Mouse (Mus musculus): ENCODE results near the gene 4930590J08Rik. TPM values are rescaled to one million over a fixed set of nuclear protein-coding genes. Genes with fewer than 3 reads are reported as not detected.
A peak's percentile ranks its signal among the peaks of the same experiment; 100 is the strongest.
"Not testable (repeated sequence)": the region's sequence is repeated elsewhere in the genome, so short reads cannot be mapped to it uniquely, and the experiment has no call there.

4930590J08Rik gene
- polyA plus RNA-seq (2014; fragmentation: Nextera tagmentation; extraction: Ambion mirVana), result 0.13 and 0.35 TPM in 2 replicates

DNA sequence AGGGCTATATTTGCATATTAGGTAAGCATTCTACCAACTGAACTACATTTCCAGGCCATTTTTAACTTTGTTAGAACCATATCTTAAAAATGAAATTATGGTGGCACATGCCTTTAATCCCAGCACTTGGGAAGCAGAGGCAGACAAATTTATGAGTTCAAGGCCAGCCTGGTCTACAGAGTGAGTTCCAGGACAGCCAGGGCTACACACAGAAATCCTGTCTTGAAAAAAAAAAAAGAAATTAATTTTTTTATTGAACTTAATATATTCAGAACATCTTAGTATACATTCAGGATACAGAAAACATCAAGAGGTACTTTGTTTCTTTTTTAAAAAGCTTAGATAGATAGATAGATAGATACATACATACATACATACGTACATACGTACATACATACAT lies at the start of gene 4930590J08Rik:
4930590J08Rik (plus strand) TSS at position 301 of the 400 bp plus-strand sequence.
- H3K27me3 ChIP-seq (ENCODE audit: control insufficient read depth, insufficient read depth, low read length); H3K36me3 ChIP-seq (replicated peaks; ENCODE audit: control insufficient read depth, insufficient read depth, low read depth, low read length); H3K27ac ChIP-seq (replicated peaks; ENCODE audit: low read depth, low read length); H3K4me2 ChIP-seq (ENCODE audit: low read depth, low read length); H3K9ac ChIP-seq (replicated peaks; ENCODE audit: low read length); H3K4me1 ChIP-seq (ENCODE audit: control insufficient read depth, insufficient read depth, low read length); H3K9me3 ChIP-seq (replicated peaks; ENCODE audit: control insufficient read depth, low read length); H3K4me3 ChIP-seq (ENCODE audit: low read depth, low read length); DNase-seq (ENCODE audit: low spot score); ATAC-seq (replicated peaks; ENCODE audit: insufficient number of reproducible peaks, low FRiP score, low TSS enrichment, low read depth): not testable (repeated sequence)
- WGBS, result 96% methylated on average over 2 of the region's 2 CpGs

DNA sequence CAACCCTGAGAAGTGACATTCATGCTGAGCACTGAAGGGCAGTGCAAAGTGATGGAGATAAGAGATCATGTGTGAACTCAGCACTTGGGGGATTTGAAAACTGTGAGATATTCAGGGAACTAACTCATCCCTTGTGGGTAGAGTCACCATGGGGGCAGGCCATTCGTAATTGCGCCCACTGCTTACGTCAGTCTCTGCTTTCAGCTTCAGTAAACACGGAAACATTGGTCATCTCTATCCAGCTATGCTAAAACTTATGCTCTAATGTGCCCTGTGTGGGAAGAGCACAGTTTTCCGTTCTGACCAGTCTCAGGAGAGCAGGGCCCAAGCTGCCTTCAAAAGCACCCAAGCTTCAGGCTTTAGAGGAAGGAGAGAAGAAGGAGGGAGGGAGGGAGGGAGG lies 44.3 kb upstream of the 4930590J08Rik start:
- WGBS, result 70% methylated on average over 5 of the region's 5 CpGs
- no peak overlapping the region for H3K9ac ChIP-seq (replicated peaks; ENCODE audit: low read length)
- DNase-seq (ENCODE audit: low spot score) (no peak), ATAC-seq (replicated peaks; ENCODE audit: insufficient number of reproducible peaks, low FRiP score, low TSS enrichment, low read depth) (no peak)
- no peak overlapping the region for H3K27ac ChIP-seq (replicated peaks; ENCODE audit: low read depth, low read length)
- H3K4me3 ChIP-seq (ENCODE audit: low read depth, low read length), result no peak overlapping the region
- H3K4me2 ChIP-seq (ENCODE audit: low read depth, low read length), result no peak overlapping the region
- H3K9me3 ChIP-seq (replicated peaks; ENCODE audit: control insufficient read depth, low read length), result no peaks in the 10 kb centered on the region
- H3K4me1 ChIP-seq (ENCODE audit: control insufficient read depth, insufficient read depth, low read length), result no peaks in the 10 kb centered on the region
- H3K36me3 ChIP-seq (replicated peaks; ENCODE audit: control insufficient read depth, insufficient read depth, low read depth, low read length), result no peaks in the 10 kb centered on the region
- H3K27me3 ChIP-seq (ENCODE audit: control insufficient read depth, insufficient read depth, low read length), result no peaks in the 10 kb centered on the region

DNA sequence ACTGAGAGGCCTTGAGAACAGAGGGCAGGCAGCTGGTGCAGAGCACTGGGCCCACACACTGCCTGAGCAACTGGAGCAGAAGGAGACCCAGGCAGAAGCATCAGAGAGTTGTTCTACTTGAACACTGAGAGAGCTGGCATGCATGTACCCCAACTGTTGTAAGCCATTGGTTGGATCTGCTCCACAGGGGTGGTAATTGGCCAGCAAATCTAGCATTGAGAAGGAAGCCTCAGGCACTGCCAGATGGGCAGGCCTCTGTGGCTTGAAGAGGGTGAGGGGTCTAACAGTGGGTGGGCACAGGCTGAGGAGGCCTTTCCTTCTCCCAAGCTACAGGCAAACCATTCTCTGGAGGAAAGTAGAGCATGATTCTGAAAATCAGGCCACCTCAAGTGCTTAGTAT lies 39.8 kb upstream of the 4930590J08Rik start:
- Histone ChIP-seq H3K4me1 (ENCODE audit: control insufficient read depth, insufficient read depth, low read length) (no peaks in the 10 kb centered on the region), H3K4me3 (ENCODE audit: low read depth, low read length) (no peak overlapping the region), H3K27ac (replicated peaks; ENCODE audit: low read depth, low read length) (no peak overlapping the region), H3K27me3 (ENCODE audit: control insufficient read depth, insufficient read depth, low read length) (no peaks in the 10 kb centered on the region), H3K9me3 (replicated peaks; ENCODE audit: control insufficient read depth, low read length) (no peaks in the 10 kb centered on the region), H3K4me2 (ENCODE audit: low read depth, low read length) (no peak overlapping the region), H3K36me3 (replicated peaks; ENCODE audit: control insufficient read depth, insufficient read depth, low read depth, low read length) (no peaks in the 10 kb centered on the region), H3K9ac (replicated peaks; ENCODE audit: low read length) (no peak overlapping the region)
- no peak for DNase-seq (ENCODE audit: low spot score)
- ATAC-seq (replicated peaks; ENCODE audit: insufficient number of reproducible peaks, low FRiP score, low TSS enrichment, low read depth), result no peak

DNA sequence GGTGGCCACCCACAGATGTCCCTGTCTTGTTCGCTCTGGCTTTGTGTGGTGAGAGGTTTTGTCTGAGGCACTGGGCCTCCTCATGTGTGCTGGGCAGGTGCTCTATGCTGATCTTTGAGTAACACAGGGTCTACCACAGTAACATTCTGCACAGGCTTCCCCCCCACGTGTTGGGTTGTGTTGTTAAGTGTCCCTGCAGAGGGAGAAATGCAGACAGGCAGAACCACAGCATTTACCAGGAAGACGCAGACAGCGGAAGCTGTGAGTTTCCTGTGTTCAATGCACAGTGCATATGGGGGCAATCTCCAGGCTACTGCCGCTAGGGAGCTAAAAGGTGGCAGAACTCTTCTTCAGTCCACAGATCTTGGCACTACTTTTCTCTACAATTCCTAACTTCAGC lies 38.0 kb upstream of the 4930590J08Rik start:
- Histone ChIP-seq H3K27ac (replicated peaks; ENCODE audit: low read depth, low read length) (no peak overlapping the region), H3K4me1 (ENCODE audit: control insufficient read depth, insufficient read depth, low read length) (no peaks in the 10 kb centered on the region), H3K36me3 (replicated peaks; ENCODE audit: control insufficient read depth, insufficient read depth, low read depth, low read length) (no peaks in the 10 kb centered on the region), H3K4me2 (ENCODE audit: low read depth, low read length) (no peak overlapping the region), H3K9me3 (replicated peaks; ENCODE audit: control insufficient read depth, low read length) (no peaks in the 10 kb centered on the region), H3K9ac (replicated peaks; ENCODE audit: low read length) (no peak overlapping the region), H3K27me3 (ENCODE audit: control insufficient read depth, insufficient read depth, low read length) (no peaks in the 10 kb centered on the region), H3K4me3 (ENCODE audit: low read depth, low read length) (no peak overlapping the region)
- DNase-seq (ENCODE audit: low spot score) (no peak), ATAC-seq (replicated peaks; ENCODE audit: insufficient number of reproducible peaks, low FRiP score, low TSS enrichment, low read depth) (no peak)
- WGBS, result 73% methylated on average over 5 of the region's 5 CpGs

DNA sequence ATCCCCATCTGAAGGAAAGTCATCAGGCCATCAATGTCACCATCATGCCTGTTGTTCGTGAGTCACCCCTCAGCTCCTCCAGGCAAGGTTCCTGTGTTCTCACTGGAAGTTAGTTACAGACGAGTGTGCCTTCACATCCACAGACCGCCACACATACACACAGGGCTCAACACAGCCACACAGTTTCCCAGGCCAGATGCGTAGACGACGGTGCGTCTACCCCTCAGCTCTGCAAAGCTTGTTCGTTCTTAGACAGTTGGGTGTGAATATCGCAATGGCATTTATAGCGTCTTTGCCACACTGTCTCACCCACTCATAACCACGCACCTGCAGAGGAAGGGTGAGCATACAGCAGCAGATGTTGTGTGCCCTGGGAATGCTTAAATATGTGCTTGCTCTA lies 37.0 kb upstream of the 4930590J08Rik start:
- Histone ChIP-seq H3K27ac (replicated peaks; ENCODE audit: low read depth, low read length) (no peak overlapping the region), H3K4me3 (ENCODE audit: low read depth, low read length) (no peak overlapping the region), H3K9me3 (replicated peaks; ENCODE audit: control insufficient read depth, low read length) (no peaks in the 10 kb centered on the region), H3K4me2 (ENCODE audit: low read depth, low read length) (no peak overlapping the region), H3K4me1 (ENCODE audit: control insufficient read depth, insufficient read depth, low read length) (no peaks in the 10 kb centered on the region), H3K27me3 (ENCODE audit: control insufficient read depth, insufficient read depth, low read length) (no peaks in the 10 kb centered on the region), H3K9ac (replicated peaks; ENCODE audit: low read length) (no peak overlapping the region), H3K36me3 (replicated peaks; ENCODE audit: control insufficient read depth, insufficient read depth, low read depth, low read length) (no peaks in the 10 kb centered on the region)
- WGBS, result 82% methylated on average over 11 of the region's 11 CpGs
- ATAC-seq (replicated peaks; ENCODE audit: insufficient number of reproducible peaks, low FRiP score, low TSS enrichment, low read depth) (no peak), DNase-seq (ENCODE audit: low spot score) (no peak)

DNA sequence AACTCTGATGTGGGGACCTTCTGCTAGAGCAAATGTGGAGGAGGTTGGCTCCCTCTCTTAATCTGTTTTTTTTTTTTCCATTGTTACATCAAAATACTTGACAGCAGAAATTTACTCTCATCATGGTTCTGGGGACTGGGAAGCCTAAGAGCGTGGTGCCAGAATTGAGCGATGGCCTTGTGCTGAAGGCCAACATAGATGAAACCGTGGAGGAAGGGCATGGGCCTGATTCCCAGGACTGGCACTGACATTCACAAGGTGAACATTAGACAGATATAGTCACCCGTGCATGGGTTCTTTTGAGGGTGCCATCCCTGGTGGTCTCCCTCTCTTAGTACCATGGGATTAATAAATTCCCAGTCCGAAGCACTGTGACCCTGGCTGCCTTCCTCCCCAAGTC lies 34.5 kb upstream of the 4930590J08Rik start:
- Histone ChIP-seq H3K9me3 (replicated peaks; ENCODE audit: control insufficient read depth, low read length) (no peaks in the 10 kb centered on the region), H3K9ac (replicated peaks; ENCODE audit: low read length) (no peak overlapping the region), H3K4me3 (ENCODE audit: low read depth, low read length) (no peak overlapping the region), H3K36me3 (replicated peaks; ENCODE audit: control insufficient read depth, insufficient read depth, low read depth, low read length) (no peaks in the 10 kb centered on the region), H3K4me2 (ENCODE audit: low read depth, low read length) (no peak overlapping the region), H3K4me1 (ENCODE audit: control insufficient read depth, insufficient read depth, low read length) (no peaks in the 10 kb centered on the region), H3K27ac (replicated peaks; ENCODE audit: low read depth, low read length) (no peak overlapping the region), H3K27me3 (ENCODE audit: control insufficient read depth, insufficient read depth, low read length) (no peaks in the 10 kb centered on the region)
- 83% methylated on average over 5 of the region's 5 CpGs for WGBS
- no peak for DNase-seq (ENCODE audit: low spot score)
- no peak for ATAC-seq (replicated peaks; ENCODE audit: insufficient number of reproducible peaks, low FRiP score, low TSS enrichment, low read depth)

DNA sequence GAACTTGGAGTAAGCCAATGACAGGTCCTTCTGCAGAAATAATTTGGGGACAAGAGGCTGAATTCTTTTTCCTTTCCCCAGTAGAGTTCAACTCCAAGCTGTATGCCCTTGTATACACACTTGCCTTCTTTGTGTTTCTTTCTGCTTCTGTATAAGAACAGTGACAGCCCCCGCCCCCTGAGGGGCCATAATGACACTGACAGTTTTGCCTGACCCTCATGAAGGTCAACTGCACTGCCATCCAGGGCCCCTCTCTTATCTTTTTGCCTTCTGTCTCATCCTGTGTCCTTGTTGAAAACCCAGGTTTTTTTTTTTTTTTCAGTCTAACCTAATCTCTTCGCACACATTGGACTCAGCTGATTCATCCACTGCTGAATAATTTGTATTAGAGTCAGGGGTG lies 29.8 kb upstream of the 4930590J08Rik start:
- H3K27ac ChIP-seq (replicated peaks; ENCODE audit: low read depth, low read length), result no peak overlapping the region
- no peak overlapping the region for H3K4me2 ChIP-seq (ENCODE audit: low read depth, low read length)
- H3K27me3 ChIP-seq (ENCODE audit: control insufficient read depth, insufficient read depth, low read length), result no peaks in the 10 kb centered on the region
- no peaks in the 10 kb centered on the region for H3K36me3 ChIP-seq (replicated peaks; ENCODE audit: control insufficient read depth, insufficient read depth, low read depth, low read length)
- no peaks in the 10 kb centered on the region for H3K4me1 ChIP-seq (ENCODE audit: control insufficient read depth, insufficient read depth, low read length)
- H3K9ac ChIP-seq (replicated peaks; ENCODE audit: low read length), result no peak overlapping the region
- 71% methylated on average over 2 of the region's 2 CpGs for WGBS
- no peak overlapping the region for H3K4me3 ChIP-seq (ENCODE audit: low read depth, low read length)
- ATAC-seq (replicated peaks; ENCODE audit: insufficient number of reproducible peaks, low FRiP score, low TSS enrichment, low read depth) (no peak), DNase-seq (ENCODE audit: low spot score) (no peak)
- no peaks in the 10 kb centered on the region for H3K9me3 ChIP-seq (replicated peaks; ENCODE audit: control insufficient read depth, low read length)

DNA sequence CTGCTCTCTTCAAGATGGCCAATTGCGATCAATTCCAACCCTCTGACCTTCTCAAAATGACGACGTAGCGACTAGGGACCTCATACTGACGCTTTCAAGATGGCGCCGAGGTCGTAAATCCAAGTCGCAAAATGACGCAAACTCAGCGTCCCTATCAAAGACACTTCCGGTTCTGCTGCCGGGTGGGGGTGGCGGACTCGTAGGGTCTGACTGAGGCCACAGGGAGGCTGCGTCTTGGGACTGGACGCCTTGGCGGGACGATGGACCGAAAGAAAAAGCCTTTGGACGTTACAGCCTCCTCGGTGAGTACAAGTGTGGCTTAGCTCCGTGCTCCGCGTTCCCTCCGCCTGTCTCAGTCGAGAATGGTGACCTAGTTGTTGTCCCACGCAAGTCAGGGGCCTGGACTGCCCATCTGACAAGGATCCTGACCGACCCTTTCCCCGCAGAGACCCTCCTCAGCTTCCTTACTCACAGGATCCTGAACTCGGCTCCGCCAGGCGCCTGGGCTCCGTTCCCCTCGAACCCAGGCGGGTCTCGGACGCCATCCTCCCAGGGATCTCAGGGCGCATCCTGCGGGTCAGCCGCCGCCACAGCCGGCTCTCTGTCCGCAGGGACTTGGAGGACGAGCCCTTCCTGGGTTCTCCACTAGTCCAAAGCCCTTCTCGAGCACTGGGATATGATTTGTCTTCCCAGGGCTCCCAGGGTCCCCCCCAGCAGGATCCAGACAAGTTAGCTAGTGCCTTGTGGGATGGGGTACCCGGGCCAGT lies 24.5 kb upstream of the 4930590J08Rik start, which contains the start of gene Ccdc174:
Ccdc174 (plus strand) TSS at position 169 of the 767 bp plus-strand sequence.
- peak within 1 kb of the TSS; percentile 72 for H3K4me3 ChIP-seq (ENCODE audit: low read depth, low read length)

More for the DNA sequence above, 24.5 kb upstream of the 4930590J08Rik start, which contains the start of gene Ccdc174:
- no peaks in the 10 kb centered on the region for H3K27me3 ChIP-seq (ENCODE audit: control insufficient read depth, insufficient read depth, low read length)
- ATAC-seq (replicated peaks; ENCODE audit: insufficient number of reproducible peaks, low FRiP score, low TSS enrichment, low read depth), result peak; percentile 92
- under 1% methylated on average over 47 of the region's 47 CpGs for WGBS
- no peaks in the 10 kb centered on the region for H3K4me1 ChIP-seq (ENCODE audit: control insufficient read depth, insufficient read depth, low read length)
- DNase-seq (ENCODE audit: low spot score), result peak; percentile 99
- peak within 1 kb of the TSS; percentile 63 for H3K4me2 ChIP-seq (ENCODE audit: low read depth, low read length)
- peaks cover 4% of the 10 kb centered on the region for H3K36me3 ChIP-seq (replicated peaks; ENCODE audit: control insufficient read depth, insufficient read depth, low read depth, low read length)
- peak within 1 kb of the TSS; percentile 86 for H3K9ac ChIP-seq (replicated peaks; ENCODE audit: low read length)
- H3K27ac ChIP-seq (replicated peaks; ENCODE audit: low read depth, low read length), result no peak within 1 kb of the TSS
- no peaks in the 10 kb centered on the region for H3K9me3 ChIP-seq (replicated peaks; ENCODE audit: control insufficient read depth, low read length)

Measured in embryonic facial prominence, embryonic 11.5 days (tissue).